Mouse (Mus musculus) myocyte (in vitro differentiated cells): Measurements from ENCODE around the gene Sycp2l.

Source experiments
- E2F4 ChIP-seq: IDR thresholded peaks from one replicate; pipeline ENCODE4 v1.6.1; 2011; ENCODE audit warnings: mild to moderate bottlenecking, control low read depth, moderate library complexity; ENCODE audit not compliant: insufficient read depth
- MAX ChIP-seq: IDR thresholded peaks from one replicate; pipeline ENCODE4 v1.6.1; 2011; ENCODE audit warnings: low read depth, mild to moderate bottlenecking, control low read depth
- MYOD1 ChIP-seq, 3 experiments: IDR thresholded peaks; one replicate each; pipeline ENCODE4 v1.6.1; 2011; ENCODE audit warnings: control low read depth in 2 of 3, low read depth in 2 of 3, mild to moderate bottlenecking in 2 of 3, moderate library complexity in 1 of 3; ENCODE audit not compliant: insufficient read length in 2 of 3, control insufficient read depth in 1 of 3
- POLR2A ChIP-seq: IDR thresholded peaks from one replicate; pipeline ENCODE4 v1.6.1; 2011; ENCODE audit warnings: low read depth, mild to moderate bottlenecking, control low read depth, moderate library complexity; ENCODE audit not compliant: insufficient read length
- POLR2AphosphoS2 ChIP-seq: IDR thresholded peaks from one replicate; pipeline ENCODE4 v1.6.1; 2011; ENCODE audit warnings: low read depth, control low read depth; ENCODE audit not compliant: insufficient read length
- TCF12 ChIP-seq: IDR thresholded peaks from one replicate; pipeline ENCODE4 v1.6.1; 2011; ENCODE audit warnings: mild to moderate bottlenecking, control low read depth; ENCODE audit not compliant: poor library complexity, insufficient read depth, severe bottlenecking

DNA sequence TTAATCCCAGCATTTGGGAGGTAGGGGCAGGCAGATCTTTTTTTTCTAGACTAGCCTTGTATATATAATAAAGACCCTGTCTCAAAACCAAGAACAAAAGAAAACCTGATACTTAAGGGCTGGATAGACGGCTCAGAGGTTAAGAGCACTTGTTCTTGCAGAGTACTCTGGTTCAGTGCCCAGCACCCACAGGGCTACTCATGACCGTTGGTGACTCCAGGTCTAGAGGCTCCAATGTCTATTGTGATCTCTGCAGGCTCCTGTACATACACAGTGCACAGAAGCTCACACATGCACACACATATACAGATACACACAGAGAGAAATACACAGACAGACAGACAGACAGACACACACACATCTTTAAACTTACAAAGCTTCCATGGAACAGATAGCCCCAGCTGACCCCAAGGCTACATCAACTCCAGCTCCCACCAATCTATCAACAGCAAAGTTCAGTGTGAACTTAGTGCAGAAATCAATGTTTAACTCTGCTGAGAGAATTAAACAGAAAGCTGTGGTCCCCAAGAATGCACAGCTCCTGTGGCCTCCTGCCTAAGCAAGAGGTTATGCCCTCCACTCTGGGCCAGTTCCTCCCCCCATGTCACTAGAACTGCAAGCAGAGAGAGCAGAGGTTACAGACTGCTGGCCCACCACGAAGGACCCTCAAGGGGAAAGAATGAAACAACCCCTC, 81.7 kb downstream of the Sycp2l start:
- TF ChIP-seq POLR2A (no peak), POLR2AphosphoS2 (no peak), MAX (no peak), TCF12 (no peak), MYOD1 (IDR thresholded peaks at IDR 0.05; ENCODE audit: control insufficient read depth in 1 of 3, insufficient read length in 2 of 3, low read depth in 2 of 3) (no peak), E2F4 (no peak)
